Mouse (Mus musculus) induced T-regulatory cell, adult 2 months (primary cell): ENCODE results near the gene Creb3l1.

Source experiments
- DNase-seq: peaks from one replicate; pipeline ENCODE4 v3.0.0-alpha.2; 2012; ENCODE audit warnings: low read depth

Gene Creb3l1

DNA sequence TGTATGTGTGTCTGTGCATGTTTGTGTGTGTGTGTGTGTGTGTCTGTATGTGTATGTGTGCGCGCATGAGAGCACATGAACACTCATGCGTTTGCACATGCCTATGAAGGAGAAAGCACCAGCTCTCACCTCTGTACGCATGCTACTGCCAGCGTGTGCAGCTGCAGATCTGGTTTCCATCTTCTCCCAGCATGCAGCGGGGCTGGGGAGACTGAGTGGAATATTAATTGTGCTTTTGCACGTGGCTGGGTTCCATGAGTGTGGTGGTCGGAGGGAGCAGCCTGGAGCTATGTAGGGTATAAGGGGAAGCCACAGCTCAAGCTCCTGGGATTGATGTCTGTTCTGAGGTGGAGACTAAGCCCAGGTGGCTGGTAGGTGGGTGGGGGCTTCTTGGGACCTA, 6.3 kb upstream of the Creb3l1 start:
- no peak for DNase-seq

DNA sequence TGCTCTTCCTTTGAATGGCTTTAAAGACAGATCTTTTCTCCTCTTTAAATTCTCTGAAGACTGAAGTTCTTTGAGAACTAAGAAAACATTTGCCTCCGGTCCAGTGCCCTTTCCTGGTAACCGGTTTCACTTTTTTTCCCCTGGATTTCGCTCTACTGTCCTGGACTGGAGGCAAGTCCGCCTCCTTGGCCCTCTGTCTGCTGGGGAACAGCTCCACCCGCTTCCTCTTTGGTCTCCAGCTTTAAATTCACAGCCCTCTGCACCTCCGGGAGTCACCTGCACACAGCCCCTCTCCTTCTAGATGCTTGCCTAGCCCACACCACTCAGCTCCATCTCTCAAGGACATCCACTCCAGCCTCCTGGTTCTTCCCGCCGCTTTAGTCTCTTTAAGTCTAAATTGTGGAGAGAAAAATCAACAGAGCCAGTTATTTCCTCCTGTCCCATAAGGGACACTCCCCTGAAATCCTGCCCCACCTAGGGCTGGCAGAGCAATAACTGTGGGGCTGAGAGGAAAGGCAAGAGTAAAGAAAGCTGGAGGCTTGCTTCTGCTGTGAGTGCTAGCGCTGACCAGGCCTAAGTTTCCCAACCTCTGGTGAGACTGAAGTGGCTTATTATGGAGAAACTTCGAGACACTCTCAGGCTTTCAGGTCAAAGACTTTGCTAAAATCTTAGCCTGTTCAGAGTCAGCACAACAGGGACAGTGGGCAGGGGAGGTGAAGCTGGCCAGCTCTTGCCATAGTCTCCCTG, 5.3 kb upstream of the Creb3l1 start:
- no peak for DNase-seq

- no peak for DNase-seq
These were observed 3.7 kb upstream of the Creb3l1 start for GRCm38 (mm10) chr2:92027811-92028590.

GRCm38 (mm10) chr2:92025966-92026365, 1.7 kb upstream of the Creb3l1 start:
- no peak for DNase-seq

DNA sequence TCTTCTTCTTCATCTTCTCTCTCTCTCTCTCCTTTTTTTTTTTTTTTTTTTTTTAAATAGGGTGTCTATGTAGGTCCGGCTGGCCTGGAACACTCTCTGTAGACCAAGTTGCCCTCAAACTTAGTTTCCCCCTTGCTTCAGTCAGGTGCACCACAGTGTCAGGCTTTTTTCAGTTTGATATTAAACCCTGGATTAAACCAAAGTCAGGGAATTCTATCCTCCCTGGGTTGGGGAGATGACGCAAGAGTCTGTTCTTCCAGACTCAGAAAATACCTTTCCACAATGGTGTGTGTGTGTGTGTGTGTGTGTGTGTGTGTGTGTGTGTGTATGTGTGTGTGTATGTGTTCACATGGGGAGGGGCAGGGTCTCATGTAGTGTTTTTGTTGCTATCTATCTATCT, 900 bp upstream of the Creb3l1 start:
- DNase-seq: no peak

GRCm38 (mm10) chr2:92023362-92024273, 684 bp downstream of the Creb3l1 start:
- peak; percentile 28 for DNase-seq

DNA sequence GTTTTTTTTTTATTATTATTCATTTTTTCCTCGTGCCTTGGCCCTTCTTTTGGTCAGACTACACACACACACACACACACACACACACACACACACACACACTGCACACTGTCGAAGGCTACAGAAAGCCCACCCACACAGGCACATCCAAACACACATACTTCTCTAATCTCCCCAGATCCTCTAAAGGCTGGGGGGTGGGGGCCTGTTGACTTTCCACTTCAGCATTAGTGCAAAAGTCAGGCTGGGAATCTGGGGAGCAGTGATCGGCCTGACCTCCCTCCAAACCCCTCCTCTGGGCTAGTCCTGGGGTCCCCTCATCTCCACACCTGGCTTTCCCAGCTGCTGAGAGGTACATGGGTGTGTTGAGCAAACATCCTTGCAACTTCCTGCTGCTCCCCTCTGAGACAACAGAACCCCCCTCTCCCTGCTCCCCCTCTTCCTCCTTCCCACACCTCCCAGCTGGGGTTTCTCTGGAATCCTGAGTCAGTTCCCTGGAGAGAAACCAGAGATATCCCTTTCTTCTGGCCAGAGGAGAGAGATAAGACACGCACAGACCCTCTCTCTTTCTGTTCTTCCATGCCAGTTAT, 3.5 kb downstream of the Creb3l1 start:
- DNase-seq: no peak

DNA sequence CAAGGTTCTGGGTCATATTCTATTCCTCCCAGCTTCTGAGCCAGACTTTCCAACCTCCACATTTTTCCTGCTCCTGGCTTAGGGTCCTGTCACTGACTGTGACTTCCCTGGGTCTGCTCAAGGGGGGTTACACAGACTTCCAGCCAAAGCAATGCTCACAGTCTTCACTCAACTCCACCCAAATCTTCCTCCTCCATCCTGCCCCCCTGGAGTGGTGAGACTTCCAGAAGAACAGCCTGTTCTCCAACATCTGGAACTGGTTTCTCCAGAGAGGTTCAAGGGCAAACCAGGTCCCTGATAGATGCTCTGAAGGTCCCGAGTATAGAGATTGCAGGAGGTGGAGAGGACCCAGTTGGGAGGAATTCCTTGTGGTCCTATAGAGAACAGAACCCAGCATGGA, 6.9 kb downstream of the Creb3l1 start:
- DNase-seq: no peak

DNA sequence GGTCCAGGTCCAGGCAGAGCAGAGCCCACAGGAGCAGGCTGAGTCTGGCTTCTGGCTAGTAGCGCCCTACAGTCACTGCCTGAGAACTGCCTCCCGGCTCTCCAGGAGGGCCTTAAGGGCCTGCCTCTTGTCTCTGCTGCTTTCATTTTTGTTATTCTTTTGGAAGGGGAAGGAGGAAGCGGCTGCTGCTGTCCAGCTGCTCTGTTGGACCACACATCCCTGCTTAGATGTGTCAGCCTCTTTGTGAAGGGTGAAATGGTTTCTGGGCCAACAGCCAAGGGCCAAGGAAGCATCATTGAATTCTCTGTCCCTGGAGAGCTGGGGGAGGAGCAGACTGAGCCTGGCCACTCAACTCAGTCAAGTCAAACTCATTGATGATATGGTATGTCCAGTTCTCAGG, 7.3 kb downstream of the Creb3l1 start:
- DNase-seq: no peak

- DNase-seq: no peak
These were observed 9.4 kb downstream of the Creb3l1 start for GRCm38 (mm10) chr2:92014891-92015290.

DNA sequence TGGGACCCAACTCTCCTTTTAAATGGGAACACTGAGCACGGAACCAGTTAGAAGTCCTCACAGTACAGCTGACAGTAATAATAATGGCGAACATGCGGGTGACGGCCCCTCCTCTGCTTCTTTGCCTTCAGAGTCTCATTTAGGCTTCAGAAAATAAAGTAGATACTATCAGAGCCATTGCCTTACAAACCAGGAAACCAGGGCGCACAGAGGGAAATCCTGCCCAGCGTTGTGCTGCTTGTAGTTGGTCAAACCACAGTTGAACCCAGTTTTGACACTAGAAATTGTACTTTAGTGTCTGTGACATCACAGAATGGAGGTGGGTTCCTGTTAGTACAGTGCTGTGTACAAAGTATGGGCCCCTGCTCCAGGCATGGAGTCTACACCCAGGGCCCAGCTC, 10.1 kb downstream of the Creb3l1 start:
- DNase-seq: no peak

- no peak for DNase-seq
These were observed 11.4 kb downstream of the Creb3l1 start for GRCm38 (mm10) chr2:92012768-92013445.

DNA sequence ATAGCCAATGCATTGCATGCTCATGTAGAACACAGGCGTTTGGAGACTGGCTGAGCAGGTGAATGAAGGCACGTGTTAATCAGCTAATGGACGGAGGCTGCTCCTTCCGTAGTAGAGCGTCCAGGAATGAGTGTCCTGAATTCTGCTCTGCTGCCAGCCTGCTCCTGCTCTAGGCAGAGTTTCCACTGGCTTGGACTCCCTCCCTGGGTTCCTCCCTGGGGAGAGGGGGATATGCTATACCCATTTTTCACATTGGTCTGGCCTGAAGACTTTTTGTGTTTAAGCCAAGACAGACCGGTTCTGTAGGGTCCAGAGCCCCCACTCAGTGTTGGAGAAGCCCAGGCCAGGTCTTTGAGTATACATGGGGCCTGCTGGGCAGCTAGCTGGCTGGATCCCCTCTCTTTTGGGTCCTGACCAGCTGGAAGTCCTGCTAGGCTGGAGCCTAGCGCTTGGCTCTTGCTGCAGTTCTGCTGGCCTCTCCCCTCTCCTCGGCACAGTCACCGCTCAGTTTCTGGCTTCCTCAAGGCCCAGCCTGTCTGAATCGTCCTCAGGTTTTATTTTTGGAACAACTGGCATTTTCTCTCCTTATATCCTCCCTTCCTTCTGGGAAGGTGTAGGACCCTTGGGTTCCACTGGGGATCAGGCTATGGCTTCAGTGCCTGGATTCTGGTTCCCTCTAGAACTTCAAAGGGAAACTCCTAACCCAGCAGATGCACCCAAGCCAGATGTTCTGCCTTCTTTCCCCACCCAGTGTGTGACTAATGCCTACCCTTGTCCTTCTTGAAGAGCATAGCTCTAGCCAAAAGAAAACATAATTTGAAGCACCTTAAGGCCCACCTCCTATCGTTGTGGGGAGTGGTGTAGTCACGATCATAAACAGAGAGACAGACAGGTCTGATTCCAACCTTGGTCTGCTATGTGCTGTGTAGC, 12.6 kb downstream of the Creb3l1 start:
- no peak for DNase-seq

- DNase-seq: no peak
These were observed 15.5 kb downstream of the Creb3l1 start for GRCm38 (mm10) chr2:92008623-92009404.

- peak; percentile 97 for DNase-seq
These were observed 16.2 kb downstream of the Creb3l1 start for GRCm38 (mm10) chr2:92007933-92008622.

GRCm38 (mm10) chr2:92006983-92007921, 17.1 kb downstream of the Creb3l1 start:
- DNase-seq: peak; percentile 31

DNA sequence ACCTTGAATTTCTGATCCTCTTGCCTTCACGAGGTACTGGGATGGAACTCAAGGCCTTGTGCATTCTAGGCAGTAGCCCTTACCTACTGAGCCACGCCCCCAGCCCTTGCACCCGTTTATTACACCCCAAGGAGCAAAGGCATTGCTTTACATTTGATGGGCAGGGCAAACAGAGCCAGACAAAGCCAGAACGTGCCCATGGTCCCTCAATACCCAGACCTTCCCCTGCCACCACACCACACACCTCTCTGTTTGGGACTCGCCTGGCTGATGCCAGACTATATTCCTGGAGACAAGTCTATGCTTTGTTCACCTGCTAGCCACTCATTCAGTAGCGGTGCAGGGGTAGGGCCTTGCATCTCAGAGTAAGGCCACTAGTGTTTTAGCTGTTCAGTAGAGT, 17.8 kb downstream of the Creb3l1 start:
- DNase-seq: no peak

DNA sequence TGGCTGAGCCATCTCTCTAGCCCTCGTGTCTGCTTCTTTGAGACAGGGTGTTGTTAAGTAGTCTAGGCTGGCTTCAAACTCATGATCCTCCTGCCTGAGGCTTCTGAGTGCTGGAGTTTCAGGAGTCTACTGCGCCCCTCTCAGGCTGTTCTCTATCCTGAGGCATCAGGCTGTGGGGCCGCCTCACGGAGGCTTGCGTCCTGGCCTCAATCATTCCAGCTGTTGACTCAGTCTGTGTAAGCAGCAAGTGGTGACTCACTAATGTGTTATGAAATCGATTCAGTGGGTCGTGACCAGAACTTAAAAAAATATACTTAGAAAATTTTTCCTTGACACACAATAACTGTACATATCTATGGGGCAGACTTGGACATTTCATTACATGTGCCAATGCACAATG, 19.7 kb downstream of the Creb3l1 start:
- no peak for DNase-seq
